Mouse (Mus musculus) testis, adult 2 months (tissue): ENCODE measurements around the gene Uvrag. TPM values are rescaled to one million over a fixed set of nuclear protein-coding genes. Genes with fewer than 3 reads are reported as not detected.

Experiments used
- H3K27ac ChIP-seq: fragments of 200-500 bp; 2 replicates; pipeline ENCODE4 v1.5.1; 2012; ENCODE audit warnings: low read depth, low read length; ENCODE audit not compliant: control insufficient read depth, insufficient read depth
- H3K27me3 ChIP-seq: fragments of 200-500 bp; 2 replicates; pipeline ENCODE4 v1.6.1; 2012; ENCODE audit warnings: mild to moderate bottlenecking, low read length, moderate library complexity; ENCODE audit not compliant: control insufficient read depth, insufficient read depth
- H3K36me3 ChIP-seq: fragments of 200-500 bp; 2 replicates; pipeline ENCODE4 v1.6.1; 2012; ENCODE audit warnings: mild to moderate bottlenecking, low read length; ENCODE audit not compliant: control insufficient read depth, insufficient read depth
- H3K4me1 ChIP-seq: fragments of 200-500 bp; 2 replicates; pipeline ENCODE4 v1.6.1; 2012; ENCODE audit warnings: low read length; ENCODE audit not compliant: control insufficient read depth, insufficient read depth
- H3K4me3 ChIP-seq: fragments of 200-500 bp; 2 replicates; pipeline ENCODE4 v1.5.1; 2012; ENCODE audit warnings: low read depth, mild to moderate bottlenecking, low read length, moderate library complexity, mixed read lengths; ENCODE audit not compliant: control insufficient read depth
- CTCF ChIP-seq: fragments of 200-500 bp; IDR thresholded peaks from 2 replicates; pipeline ENCODE4 v1.5.1; 2012; ENCODE audit warnings: low read depth, mild to moderate bottlenecking, inconsistent platforms, low read length, moderate library complexity; ENCODE audit not compliant: control insufficient read depth, insufficient read depth, insufficient replicate concordance
- POLR2A ChIP-seq: fragments of 200-500 bp; IDR thresholded peaks from 2 replicates; pipeline ENCODE4 v1.6.1; 2012; ENCODE audit warnings: low read depth, mild to moderate bottlenecking, inconsistent platforms, low read length, moderate library complexity; ENCODE audit not compliant: control insufficient read depth
- polyA plus RNA-seq: library from polyadenylated mRNA; depleted of rRNA; stranded (reverse); fragments of >200 nt; gene quantifications from 2 replicates; pipeline ENCODE4 v1.2.3, GENCODE M21; 2012

Uvrag gene
- polyA plus RNA-seq, 1 experiment = 2.6 TPM

GRCm38 (mm10) chr7:99061056-99061680, 79.8 kb downstream of the Uvrag start:
- no peaks in the 10 kb centered on the region for H3K27me3 ChIP-seq
- H3K4me3 ChIP-seq = no peak overlapping the region
- no peaks in the 10 kb centered on the region for H3K36me3 ChIP-seq
- no peaks in the 10 kb centered on the region for H3K4me1 ChIP-seq
- H3K27ac ChIP-seq = no peak overlapping the region
- TF ChIP-seq POLR2A = no peak
- TF ChIP-seq CTCF = no peak

GRCm38 (mm10) chr7:99060476-99060875, 80.5 kb downstream of the Uvrag start:
- Histone ChIP-seq H3K36me3 (no peaks in the 10 kb centered on the region), H3K27me3 (no peaks in the 10 kb centered on the region), H3K27ac (no peak overlapping the region), H3K4me3 (no peak overlapping the region), H3K4me1 (no peaks in the 10 kb centered on the region)
- no peak for TF ChIP-seq CTCF
- TF ChIP-seq POLR2A = no peak

GRCm38 (mm10) chr7:99059934-99060333, 81.0 kb downstream of the Uvrag start:
- Histone ChIP-seq H3K4me1 (no peaks in the 10 kb centered on the region), H3K36me3 (no peaks in the 10 kb centered on the region), H3K4me3 (no peak overlapping the region), H3K27me3 (no peaks in the 10 kb centered on the region), H3K27ac (no peak overlapping the region)
- TF ChIP-seq POLR2A = no peak
- no peak for TF ChIP-seq CTCF

- Histone ChIP-seq H3K27me3 (no peaks in the 10 kb centered on the region), H3K4me1 (no peaks in the 10 kb centered on the region), H3K36me3 (no peaks in the 10 kb centered on the region), H3K27ac (no peak overlapping the region), H3K4me3 (no peak overlapping the region)
- TF ChIP-seq CTCF = no peak
- no peak for TF ChIP-seq POLR2A
Observed at GRCm38 (mm10) chr7:99057053-99057630, 83.8 kb downstream of the Uvrag start.

GRCm38 (mm10) chr7:99053626-99054025, 87.3 kb downstream of the Uvrag start:
- no peaks in the 10 kb centered on the region for H3K4me1 ChIP-seq
- TF ChIP-seq CTCF (no peak), POLR2A (no peak)

GRCm38 (mm10) chr7:99052471-99053241, 88.3 kb downstream of the Uvrag start:
- H3K27ac ChIP-seq = no peak overlapping the region
- H3K27me3 ChIP-seq = no peaks in the 10 kb centered on the region
- no peaks in the 10 kb centered on the region for H3K36me3 ChIP-seq
- no peak overlapping the region for H3K4me3 ChIP-seq
- no peaks in the 10 kb centered on the region for H3K4me1 ChIP-seq
- TF ChIP-seq POLR2A = no peak
- no peak for TF ChIP-seq CTCF

More at GRCm38 (mm10) chr7:99053626-99054025, 87.3 kb downstream of the Uvrag start:
- Histone ChIP-seq H3K27ac (no peak overlapping the region), H3K4me3 (no peak overlapping the region), H3K36me3 (no peaks in the 10 kb centered on the region), H3K27me3 (no peaks in the 10 kb centered on the region)

- Histone ChIP-seq H3K4me1 (no peaks in the 10 kb centered on the region), H3K27ac (no peak overlapping the region), H3K4me3 (no peak overlapping the region), H3K27me3 (no peaks in the 10 kb centered on the region), H3K36me3 (no peaks in the 10 kb centered on the region)
- TF ChIP-seq CTCF (no peak), POLR2A (no peak)
Observed at GRCm38 (mm10) chr7:99050882-99051281, 90.1 kb downstream of the Uvrag start.
